Mouse (Mus musculus) layer of hippocampus, postnatal 36 days (tissue): ENCODE measurements around the gene Pou2f1. TPM values are rescaled to one million over a fixed set of nuclear protein-coding genes. Genes with fewer than 3 reads are reported as not detected.

Source experiments
- DNase-seq, 2 experiments: peaks; one replicate each; pipeline ENCODE4 v3.0.0; 2022
- total RNA-seq, 2 experiments: library from RNA; stranded (reverse); gene quantifications; 2 replicates each; pipeline ENCODE4 v1.2.3; 2021

Pou2f1 gene
- total RNA-seq, 2 experiments from 2014 or later: 16.8 to 18.1 TPM

DNA sequence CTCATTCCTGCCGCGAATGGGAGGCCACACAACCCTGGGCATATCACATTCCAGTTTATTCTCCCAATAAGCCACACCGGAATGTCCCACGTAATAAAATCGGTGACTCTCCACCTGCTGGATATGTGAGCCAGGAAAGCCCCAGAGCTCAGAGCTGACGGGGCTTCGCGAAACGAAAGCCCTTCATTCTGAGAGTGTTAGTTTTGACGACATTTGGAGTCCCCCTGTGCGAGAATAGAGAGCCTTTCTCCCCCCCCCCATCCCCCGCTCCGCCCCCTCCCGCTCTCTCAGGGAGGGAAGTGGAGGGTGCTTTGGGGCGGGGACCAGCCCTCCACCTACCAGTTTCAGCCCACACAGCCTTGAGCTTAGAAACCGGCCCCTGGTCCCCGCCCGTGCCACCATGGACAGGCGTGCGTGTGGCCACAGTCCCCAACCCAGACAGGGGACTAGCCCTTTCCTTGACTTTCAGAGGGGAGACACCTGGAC is 158.0 kb downstream of the Pou2f1 start:
- DNase-seq: no peak

GRCm38 (mm10) chr1:165843586-165843985 is 158.9 kb downstream of the Pou2f1 start:
- DNase-seq: no peak

GRCm38 (mm10) chr1:165842170-165842569 is 160.3 kb downstream of the Pou2f1 start:
- DNase-seq: no peak

GRCm38 (mm10) chr1:165840548-165841230 is 161.8 kb downstream of the Pou2f1 start:
- no peak for DNase-seq

- no peak for DNase-seq
These were observed 163.3 kb downstream of the Pou2f1 start for GRCm38 (mm10) chr1:165839201-165839600.

DNA sequence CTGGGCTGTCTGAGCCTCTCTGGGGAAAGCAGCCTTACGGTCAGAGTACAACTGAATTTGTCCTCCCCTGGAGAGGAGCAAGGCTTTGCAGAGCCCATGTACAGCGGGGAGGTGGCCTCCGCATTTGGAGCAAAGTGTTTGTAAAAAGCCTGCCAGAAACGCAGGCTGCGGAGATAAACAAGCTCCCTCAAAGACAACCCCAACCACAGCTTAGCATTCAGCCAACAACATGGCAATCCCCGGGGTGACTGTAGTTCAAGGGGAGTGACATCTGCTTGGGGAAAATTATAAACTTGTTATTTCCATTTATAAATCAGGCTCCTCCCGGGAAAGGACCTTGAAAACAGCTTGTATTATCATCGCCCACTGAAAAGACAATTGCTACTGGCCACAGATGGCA is 164.9 kb downstream of the Pou2f1 start:
- no peak for DNase-seq

- DNase-seq: no peak
These were observed 166.0 kb downstream of the Pou2f1 start for GRCm38 (mm10) chr1:165836461-165836860.

GRCm38 (mm10) chr1:165834633-165834975 is 167.9 kb downstream of the Pou2f1 start:
- no peak for DNase-seq

GRCm38 (mm10) chr1:165833910-165834632 is 168.4 kb downstream of the Pou2f1 start:
- no peak for DNase-seq

GRCm38 (mm10) chr1:165833244-165833643 is 169.2 kb downstream of the Pou2f1 start:
- no peak for DNase-seq

DNA sequence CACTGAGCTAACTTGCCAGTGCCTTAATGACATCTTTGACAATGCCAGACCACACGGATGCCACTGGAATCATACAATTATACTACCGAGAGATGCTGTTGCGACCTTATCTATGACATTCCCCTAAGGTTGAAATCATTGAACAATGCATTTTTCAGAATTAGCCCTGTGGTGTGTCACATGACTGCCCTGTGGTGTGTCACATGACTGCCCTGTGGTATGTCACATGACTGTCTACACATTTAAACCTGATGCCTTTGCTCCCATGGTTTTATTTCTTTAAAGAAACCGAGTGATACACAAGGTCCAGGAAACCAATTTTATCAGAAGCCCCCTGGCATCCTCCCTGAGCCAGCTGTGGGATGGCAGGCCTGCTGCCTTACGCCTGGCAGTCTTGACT is 172.6 kb downstream of the Pou2f1 start:
- no peak for DNase-seq

DNA sequence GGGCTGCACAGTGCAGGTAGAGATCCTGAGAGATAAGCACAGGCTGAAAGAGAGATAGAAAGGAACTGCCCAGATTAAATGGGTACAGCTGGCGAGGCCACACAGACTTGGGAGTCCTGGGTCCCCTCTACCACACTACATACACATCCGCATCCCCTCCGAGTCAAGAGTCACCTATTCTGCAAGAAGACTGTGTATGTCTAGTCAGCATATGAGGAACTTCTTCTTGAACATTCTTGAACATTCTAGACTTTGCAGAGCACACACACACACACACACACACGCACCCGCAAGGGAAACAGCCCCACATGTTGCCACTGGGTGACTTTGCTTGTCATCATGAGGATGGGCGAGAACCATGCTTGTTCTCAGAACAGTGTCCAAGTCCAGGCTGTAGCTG is 173.9 kb downstream of the Pou2f1 start:
- no peak for DNase-seq

DNA sequence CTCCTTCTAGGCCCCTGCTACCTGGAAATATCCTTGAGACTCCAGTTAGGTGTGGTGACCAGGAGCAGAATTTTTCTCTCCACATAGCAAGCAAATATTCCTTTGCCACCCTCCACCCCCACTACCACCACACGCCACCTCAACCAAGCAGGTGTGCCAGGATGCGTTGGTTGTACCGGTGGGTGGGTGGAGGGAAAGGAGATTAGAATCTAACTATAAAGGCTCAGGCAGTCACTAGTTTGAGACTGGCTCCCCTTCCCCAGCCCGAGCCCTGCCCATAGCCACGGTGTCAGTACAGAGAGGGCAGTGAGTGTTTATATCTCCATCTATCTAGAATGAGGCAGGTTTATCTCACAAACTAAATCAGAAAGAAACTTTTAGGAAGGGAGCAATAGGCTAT is 174.3 kb downstream of the Pou2f1 start:
- DNase-seq: no peak

DNA sequence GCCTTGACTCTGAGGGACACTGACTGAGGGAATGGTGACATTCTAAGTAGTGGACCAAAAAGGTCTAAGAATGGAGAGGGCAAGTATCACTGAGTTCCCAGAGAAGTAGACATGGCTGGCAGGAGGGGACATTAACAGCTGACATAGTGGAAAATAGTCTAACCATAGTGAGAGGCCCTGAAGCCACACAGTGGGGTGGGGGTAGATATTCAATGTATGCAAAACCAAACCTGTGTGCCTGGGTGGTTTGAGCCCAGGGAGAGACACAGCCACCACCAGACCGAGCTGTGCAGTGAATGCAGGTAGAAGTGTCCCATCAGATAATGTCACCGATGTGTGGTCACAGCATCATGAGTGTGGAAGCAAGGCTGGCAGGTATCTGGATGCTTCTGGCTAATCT is 180.4 kb downstream of the Pou2f1 start:
- no peak for DNase-seq

- no peak for DNase-seq
These were observed 183.3 kb downstream of the Pou2f1 start for GRCm38 (mm10) chr1:165819147-165819546.

DNA sequence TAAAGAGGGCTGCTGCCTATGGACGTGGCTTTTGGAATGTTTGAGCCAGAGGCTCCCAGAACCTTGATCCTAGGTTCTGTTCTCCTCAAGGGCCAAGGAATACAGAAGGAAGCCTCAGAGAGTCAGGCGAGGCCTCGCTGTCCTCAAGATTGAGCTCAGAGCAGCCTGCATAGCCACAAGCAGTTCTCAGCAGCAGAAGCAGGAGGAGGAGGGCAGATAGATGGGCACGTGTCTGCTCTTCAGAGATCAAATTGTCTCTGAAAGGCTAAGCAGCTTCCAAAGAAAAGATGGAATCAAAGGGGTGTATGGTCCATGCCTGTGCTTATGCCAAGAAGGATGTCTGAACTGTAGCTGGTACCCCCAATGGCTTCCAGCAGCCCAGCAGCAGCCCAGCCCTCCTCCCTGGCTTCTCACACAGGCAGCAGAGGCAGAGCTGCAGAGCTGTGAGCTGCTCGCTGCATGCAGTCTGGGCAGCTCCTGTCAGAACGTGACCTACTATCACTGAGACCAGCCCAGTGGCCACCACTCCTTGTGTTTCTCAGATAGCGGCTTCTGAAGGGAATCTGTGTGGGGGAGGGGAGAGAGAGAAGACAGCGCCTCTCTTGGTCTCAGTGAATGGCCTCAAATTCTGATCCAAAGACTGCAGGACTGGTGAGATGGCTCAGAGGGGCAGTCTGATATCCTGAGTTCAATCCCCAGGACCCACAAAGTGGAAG is 184.2 kb downstream of the Pou2f1 start:
- DNase-seq: no peak

DNA sequence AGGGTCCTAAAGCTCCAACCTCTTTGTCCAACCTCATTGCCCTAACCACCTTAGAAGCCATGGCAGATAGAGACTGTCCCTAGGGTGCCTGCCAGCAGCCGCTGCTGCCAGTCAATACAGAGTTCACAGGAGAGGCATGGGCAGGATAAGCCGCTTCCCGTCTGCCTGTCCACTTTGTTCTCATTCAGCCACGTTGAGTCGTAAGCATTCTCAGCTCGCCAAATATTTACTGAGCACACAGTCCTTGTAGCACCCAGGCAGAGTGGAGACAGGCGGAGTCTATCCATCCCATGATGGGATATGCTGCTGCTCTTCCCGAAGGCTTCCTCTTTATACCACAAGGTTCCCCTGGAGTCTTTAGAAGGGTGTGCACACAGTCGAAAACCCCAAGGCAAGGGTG is 185.2 kb downstream of the Pou2f1 start:
- no peak for DNase-seq

DNA sequence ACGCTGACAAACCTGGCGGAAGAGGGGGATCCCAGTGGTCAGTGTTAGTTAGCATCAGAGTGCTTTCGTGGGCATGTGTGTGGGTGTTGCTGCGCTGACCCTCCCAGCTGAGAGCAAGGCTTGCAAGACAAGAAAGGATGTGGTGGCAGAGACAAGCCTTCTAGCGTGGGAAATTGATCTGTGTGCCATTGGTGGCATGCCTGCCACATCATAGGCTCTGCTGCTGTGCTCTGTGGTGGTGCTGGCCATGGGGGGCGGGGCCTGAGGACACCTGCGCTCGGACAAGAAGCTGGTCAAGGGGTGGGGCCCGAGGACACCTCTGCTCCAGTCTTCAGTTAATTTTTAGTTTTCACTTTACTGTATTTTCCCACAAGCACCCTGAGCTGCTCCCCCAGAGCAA is 186.1 kb downstream of the Pou2f1 start:
- no peak for DNase-seq

Other genes starting within 250 kb of the Pou2f1 start
- gene Creg1, start 238.9 kb downstream of the Pou2f1 start, total RNA-seq: 10 to 100 TPM; 21.3 to 35.2 TPM
- gene Cd247, start 214.0 kb downstream of the Pou2f1 start, total RNA-seq: not detected
- gene Dusp27, start 125.2 kb upstream of the Pou2f1 start, total RNA-seq: not detected
- not detected for gene Gpa33, start 127.6 kb upstream of the Pou2f1 start, total RNA-seq
- not detected for gene Mael, start 236.1 kb upstream of the Pou2f1 start, total RNA-seq